Mouse (Mus musculus) hematopoietic stem cell, adult 5-6 weeks (primary cell): Measurements from ENCODE around the gene Fau. TPM values are rescaled to one million over a fixed set of nuclear protein-coding genes. Genes with fewer than 3 reads are reported as not detected.

ENCODE experiments used
- ATAC-seq, 2 experiments: fragments of 125-278 bp in 1 of 2; replicated peaks in 1 of 2; 2 replicates each; pipeline ENCODE4 v1.8.0; 2016 to 2017; ENCODE audit warnings: inconsistent platforms in 2 of 2, mild to moderate bottlenecking in 2 of 2, moderate number of reproducible peaks in 2 of 2, low read depth in 1 of 2, moderate TSS enrichment in 1 of 2; ENCODE audit not compliant: low FRiP score in 2 of 2, poor library complexity in 2 of 2, severe bottlenecking in 2 of 2, insufficient read depth in 1 of 2, low TSS enrichment in 1 of 2
- total RNA-seq: library from RNA; stranded (forward); fragments of 172-1452, 232-1000 nt; gene quantifications from 2 replicates; pipeline ENCODE4 v1.2.3, GENCODE M21; 2017

Gene Fau
- 1,306 and 2,041 TPM in 2 replicates for total RNA-seq

DNA sequence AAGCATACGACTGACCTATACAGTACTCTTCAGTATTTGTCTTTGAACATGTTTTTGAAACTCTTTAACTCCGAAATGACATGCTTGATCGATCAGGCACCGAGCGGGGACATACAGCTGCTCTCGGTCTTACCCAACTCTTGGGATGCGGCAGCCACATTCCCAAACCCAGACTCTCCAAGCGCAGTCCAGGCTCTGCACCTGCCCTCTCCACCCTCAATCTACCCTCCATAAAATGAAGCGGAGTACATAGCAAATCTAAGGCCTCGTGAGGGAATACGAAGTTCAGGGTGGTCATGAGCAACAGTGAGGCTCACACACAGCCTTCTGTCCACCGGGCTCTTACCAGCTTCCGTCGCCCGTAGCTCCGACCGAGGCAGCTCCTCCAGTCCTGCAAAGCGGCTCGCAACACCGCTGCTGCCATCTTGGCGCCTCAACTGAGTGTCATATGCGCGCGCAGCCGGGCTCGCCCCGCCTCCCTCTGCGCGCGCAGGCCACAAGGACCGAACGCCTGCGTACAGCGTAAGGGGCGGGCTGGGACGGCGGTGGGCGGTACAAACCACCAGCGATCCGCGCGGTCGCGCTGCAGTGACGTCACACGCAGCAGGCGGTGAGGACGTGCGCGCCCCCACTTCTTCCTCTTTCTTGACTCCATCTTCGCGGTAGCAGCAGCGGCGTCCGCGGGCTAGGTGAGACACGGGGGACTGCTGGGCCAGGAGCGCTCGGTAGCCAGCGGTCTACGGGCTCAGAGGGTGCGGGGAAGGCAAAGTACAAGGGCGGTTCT is at the start of gene Fau, which contains the start of gene Mrpl49:
TSS of gene Fau (plus strand) at position 532 of the 784 bp plus-strand sequence.
TSS of gene Mrpl49 (minus strand) at position 473 of the 784 bp plus-strand sequence.
- peak; percentile 80 to 81 for ATAC-seq

DNA sequence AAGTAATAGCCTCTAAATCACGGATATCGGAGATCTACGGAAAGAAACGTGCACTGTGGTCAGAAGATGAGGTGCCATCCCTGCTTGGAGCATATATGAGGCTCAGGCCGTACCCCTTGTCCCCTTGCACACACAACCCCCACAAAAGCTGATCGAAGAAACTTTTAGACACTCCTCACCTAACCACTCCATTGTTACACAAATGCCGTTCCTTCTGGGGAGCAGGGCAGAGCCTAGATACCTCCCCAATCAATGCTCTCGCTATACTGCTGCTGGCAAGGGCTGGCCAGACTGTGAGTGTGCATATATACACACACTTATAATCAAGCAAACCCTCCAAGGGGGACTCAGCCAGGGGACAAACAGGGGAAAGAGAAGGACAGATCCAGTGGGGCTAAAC is 48.5 kb upstream of the Fau start:
- ATAC-seq, result no peak

DNA sequence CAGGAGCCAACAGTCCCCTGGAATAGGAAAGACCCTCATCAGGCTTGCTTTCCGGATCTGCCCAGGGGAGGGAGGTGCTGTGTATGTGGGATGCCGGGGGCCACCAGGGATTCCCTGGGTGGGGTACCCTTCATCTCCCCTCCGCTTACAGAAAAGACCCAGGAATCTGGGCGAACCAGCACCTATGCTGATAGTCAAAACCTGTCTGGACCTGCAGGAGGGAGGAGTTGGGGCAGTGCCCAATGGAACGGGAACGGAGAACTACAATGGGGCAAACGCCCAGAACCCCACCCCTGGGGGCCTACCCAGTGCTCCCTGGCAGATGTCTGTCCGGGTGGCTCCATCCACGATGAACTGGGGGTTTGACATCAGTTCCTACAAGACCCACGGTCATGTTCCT is 44.0 kb upstream of the Fau start:
- no peak for ATAC-seq

DNA sequence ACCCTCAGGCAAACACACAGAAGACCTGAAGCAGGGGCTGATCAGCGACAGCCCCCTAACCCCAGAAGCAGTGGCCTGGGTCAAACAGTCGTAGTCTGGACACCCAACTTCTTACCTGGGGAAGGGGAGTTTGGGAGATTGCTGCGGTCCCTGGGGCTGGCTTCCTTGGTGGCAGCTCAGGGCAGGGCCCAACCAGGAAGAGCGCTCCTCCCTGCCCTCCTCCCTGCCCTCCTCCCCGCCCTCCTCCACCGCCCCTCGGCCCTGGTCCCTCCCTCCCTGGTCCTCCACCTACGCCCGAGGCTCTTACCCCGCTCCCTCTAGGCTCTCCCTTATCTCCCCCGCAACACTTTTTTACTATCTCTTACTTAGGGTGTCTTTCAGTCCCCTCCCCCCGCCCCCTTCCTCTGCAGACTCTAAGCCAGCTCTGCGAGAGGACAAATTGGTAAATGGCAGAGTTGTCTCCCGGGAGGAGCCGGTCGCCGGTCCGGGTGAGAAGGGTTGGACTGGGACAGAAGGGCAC is 42.6 kb upstream of the Fau start:
- peak; percentile 33 to 40; a peak in 2 of 4 replicates for ATAC-seq

DNA sequence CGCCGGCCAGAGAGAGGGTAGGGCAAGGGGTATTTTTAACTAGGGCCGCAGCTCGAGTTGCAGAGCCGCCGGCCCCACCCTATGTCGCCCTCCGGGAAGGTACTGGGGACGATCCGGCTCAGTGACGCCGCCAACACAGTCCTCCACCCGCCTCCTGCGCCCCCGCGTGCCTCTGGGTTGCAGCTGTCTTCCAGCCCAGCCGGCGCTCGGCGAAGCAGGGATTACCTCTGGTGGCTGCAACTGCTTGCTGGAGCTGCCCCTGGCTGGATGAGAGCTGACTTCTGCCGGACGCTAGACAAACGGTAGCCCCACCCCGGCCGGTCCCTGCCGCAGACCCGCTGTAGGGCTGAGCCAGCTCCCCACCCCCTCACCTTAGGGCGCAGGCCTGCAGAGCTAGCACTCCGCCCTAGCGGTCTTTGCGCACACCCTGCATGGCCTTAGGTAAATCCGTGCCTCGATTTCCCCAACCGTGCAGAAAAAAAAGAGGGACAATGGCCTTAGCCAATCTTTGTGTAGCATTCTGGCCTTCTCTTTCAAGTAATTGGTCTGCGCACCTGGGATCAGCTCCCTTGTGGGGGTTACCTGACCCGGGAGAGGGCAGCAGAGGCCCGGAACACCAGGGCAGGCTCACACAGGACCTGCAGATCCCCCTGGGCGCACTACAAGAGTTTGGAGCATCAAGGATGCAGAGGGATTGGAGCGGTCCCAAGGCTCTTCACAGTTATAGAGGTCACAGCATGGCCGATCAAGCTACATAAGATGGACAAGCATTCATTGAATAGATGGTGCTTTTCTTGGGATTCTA is 41.9 kb upstream of the Fau start, which contains the start of gene Capn1:
TSS of gene Capn1 (minus strand) at position 387 of the 805 bp plus-strand sequence.
- peak; percentile 43 to 60 for ATAC-seq

DNA sequence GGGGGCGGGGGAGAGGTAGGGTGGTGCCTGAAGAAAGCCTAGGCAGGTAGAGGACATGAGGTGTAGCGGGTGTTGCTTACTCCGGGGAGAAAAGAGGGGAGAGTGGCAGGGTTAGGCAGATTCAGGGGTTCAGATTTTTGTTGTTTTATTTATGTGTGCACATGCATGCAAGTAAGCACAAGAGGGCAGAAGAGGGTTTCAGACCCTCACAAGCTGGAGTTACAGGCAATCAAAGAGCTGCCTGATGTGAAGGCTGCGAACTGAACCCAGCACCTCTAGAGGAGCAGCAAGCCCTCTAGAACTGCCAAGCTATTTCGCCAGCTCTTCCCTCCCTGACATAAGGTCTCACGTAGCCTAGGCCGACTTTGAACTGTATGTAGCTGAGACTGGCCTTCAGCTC is 41.1 kb upstream of the Fau start:
- no peak for ATAC-seq

DNA sequence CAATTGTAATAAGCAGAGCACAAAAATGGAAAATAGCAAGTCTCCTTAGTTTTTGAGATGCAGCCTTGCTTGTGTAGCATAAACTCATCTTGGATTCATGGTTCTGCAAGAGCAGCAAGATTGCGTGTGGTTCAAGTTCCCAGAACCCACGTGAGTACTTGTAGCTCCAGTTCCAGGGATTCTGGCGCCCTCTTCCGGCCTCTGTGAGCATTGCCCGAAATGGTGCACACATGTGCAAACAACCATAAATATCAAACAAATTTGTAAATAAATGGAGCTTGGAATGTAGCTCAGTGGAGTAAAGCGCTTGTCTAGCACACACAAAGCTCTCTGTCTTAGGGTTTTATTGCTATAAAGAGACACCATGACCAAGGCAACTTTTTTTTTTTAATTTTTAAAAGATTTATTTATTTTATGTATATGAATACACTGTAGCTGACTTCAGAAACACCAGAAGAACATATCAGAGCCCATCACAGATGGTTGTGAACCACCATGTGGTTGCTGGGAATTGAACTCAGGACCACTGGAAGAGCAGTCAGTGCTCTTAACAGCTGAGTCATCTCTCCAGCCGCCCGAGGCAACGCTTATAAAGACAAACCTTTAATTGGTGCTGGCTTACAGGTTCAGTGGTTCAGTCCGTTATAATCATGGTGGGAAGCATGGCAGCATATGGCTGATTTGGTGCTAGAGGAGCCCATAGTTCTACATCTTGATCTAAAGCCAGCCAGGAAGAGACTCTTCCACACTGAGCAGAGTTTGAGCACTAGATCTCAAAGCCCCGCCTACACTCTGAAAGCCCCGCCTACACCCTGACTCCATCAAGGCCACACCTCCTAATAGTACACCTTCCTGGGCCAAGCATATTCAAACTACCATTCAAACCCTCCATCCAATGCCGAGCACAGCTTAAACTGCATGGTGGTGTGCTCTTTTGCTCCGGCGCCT is 39.2 kb upstream of the Fau start:
- peak; percentile 61 to 65 for ATAC-seq

DNA sequence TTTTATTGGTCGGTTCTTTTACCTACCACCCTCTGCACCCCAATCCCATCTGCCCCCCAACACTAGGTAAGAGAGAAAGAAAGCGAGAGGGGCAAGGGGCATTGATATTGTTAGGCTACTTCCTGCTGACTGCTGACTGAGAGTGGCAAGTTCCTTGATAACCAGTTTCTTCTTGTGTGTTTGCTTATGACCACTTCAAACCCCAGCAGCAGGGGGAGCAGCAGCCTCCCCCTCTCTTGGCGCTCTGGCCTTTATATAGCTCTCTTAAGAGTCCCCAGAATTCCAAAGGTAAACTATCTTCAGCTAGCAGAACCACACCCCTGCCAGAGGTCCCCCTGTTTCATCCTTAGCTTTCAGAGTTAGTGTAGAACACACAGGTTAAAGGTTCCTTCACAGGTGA is 37.4 kb upstream of the Fau start:
- no peak for ATAC-seq

DNA sequence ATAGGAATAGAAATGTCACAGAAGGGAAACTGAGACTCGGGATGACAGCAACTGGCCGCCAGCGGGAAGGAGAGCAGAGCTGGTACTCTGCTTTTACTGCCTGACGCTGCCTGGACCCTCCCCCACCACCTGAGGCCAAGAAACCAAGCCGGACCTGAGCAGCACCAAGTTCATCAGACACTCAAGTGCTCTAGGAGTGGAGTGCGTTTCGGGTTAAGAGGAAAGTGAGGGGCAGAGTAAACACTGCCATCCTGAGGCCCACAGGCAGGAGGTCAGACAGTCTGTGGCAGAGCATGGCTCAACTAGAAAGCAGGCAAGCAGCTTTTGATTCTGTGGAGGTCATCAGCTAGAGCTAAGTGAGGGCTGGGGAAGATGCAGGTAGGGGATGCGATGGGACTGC is 34.6 kb upstream of the Fau start:
- no peak for ATAC-seq

DNA sequence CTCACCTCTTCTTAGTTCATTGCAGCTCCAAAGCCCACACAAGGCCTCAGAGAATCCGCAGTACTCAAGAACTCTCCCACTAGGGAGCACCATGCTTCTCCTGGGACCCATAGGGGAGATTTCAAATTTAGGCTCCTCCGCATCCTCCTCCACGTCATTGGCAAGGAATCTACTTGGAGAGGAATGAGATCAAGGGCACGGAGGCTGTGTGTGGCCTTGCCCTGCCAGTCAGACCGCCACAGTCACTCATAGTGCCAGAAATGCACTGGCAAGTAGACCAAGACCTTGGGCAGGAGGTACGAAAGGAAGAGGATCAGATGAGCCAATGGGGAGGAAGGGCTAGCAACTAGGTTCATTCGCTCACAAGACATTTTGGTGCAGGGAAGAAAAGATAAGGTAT is 33.7 kb upstream of the Fau start:
- ATAC-seq, result no peak

DNA sequence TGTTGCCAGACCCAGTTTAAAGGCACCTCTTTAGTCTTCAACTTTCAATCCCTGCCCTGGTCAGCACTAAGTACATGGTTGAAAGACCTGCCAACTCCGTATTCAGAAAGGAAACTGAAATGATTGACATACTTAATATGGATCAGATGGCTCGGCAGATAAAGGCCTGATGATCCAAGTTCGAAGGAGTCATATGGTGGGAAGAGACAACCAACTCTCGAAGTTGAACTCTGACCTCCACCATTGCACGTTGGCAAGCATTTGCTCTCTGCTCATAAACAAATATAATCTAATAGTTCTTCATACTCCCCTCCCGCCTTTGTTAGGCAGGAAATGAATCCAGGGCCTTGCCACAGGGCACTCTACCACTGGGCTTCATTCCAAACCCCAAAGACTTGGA is 28.7 kb upstream of the Fau start:
- no peak for ATAC-seq

DNA sequence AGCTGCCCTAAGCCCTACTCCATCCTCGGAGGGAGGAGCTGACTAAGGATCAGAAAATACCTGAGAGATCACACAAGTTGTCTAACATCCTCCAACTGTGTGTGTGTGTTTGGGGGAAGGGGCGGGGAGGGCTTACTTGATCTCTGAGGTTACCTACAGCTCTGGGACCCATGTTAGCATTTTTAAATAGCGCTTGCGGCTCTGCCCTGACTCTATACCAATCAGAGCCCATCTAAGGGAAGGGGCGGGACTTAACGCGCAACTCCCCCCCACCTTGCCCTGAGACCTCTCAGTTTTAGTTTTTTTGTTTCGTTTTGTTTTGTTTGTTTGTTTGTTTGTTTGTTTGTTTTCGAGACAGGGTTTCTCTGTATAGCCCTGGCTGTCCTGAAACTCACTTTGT is 28.2 kb upstream of the Fau start:
- no peak for ATAC-seq

DNA sequence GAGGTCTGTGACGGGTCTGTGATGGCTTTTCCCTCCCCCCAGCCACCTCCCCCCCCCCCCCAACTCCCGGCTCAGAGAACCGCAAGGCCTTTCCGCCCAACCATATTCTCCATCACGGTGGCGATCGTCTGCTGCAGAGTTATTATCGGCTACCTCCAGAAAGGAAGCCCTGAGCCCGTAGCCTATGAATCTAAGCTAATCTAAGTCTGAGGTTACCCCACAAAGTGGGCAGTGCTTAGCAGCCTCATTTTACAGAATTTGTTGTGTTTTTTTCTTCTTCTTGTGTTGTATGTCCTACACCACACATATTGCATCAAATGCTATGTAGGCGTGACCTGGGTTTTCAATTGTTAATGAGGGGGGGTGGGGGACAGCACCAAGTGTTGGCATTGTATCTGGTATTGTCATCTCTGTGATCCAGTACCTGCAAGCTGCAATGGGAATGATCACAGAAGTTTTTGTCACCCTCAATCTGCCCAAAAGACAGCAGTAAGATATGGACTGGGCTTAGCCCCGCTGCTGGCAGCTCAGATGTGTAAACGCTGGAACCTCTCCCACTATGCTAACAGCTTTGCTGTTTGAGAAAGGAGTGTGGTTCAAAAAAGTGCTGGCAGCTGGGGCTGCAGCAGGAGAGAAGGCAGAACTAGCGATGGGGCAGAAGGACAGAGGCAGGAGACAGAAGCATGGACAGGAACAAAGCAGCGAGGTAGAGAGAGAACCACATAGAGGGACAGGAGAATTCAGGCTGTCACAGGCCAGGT is 26.9 kb upstream of the Fau start:
- ATAC-seq, result no peak

DNA sequence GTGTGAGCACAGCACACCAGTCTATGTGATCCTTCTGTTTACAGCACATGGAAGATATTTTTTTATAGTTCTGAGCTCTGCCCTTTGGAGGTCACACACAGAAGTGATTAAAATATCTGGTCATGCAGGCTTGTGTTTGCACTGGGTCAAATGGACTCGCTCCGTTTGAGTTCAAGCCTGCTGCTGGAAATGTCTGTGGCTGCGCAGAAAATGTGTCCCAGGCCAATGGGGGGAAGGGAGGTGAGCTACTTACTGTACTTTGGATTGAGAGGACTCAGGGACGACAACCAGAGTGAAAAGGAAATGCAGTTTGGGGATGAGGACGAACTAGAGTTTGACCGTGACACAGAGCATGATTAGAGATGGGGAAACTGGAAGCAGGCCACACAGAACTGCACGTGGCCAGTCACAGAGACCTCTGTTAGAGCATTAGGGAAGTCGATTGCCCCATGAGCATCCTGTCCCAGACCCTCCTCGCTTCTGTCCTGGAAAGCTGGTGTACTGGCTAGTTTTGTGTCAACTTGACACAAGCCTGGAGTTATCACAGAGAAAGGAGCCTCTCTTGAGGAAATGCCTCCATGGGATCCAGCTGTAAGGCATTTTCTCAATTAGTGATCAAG is 21.6 kb upstream of the Fau start:
- no peak; a peak in 1 of 4 replicates for ATAC-seq

DNA sequence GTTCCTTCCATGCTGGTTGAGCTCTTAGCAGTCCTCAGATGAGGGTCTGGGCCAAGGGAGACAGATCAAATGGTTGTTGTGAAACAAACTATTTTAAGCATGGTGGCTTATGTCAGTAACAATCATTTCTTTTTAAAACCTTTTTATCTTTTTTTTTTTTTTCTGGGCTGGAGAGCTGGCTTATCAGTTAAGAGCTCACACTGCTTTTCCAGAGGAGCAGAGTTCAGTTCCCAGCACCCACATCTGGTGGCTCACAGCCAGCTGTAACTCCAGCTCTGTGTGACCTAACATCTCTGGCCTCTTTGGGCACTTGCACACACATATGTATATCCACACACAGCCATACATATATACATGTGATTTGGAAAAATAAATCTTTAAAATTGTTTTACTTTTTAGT is 19.9 kb upstream of the Fau start:
- no peak for ATAC-seq

DNA sequence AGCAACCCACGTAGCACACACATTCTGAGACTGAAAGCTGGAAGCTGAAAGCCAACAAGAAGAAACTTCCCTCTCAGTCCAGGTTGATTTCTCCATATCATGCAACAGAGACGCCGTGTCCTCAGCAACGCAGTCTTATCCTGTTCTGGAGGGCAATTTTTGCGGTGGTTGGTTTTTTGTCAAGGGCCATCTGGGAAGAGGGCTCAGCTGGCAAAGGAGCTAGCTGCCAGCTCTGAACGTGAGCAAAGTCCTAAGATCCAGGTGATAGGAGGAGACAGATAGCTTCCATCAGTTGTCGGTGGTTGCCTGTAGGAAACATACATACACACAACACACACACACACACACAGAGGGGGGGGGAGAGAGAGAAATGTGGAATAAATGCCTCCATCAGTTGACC is 19.3 kb upstream of the Fau start:
- ATAC-seq, result no peak
